Mouse (Mus musculus) adrenal gland, postnatal 14 days (tissue): ENCODE data around the gene Fam161a. TPM values are rescaled to one million over a fixed set of nuclear protein-coding genes. Genes with fewer than 3 reads are reported as not detected.
"Not testable (repeated sequence)": the region's sequence is repeated elsewhere in the genome, so short reads cannot be mapped to it uniquely, and the experiment has no call there.

Experiments
- DNase-seq: peaks from one replicate; pipeline ENCODE4 v3.0.0; 2021; ENCODE audit warnings: mixed read lengths
- total RNA-seq: library from RNA; stranded (reverse); gene quantifications from 2 replicates; pipeline ENCODE4 v1.2.3, GENCODE M21; 2021

Fam161a gene
- total RNA-seq, 1 experiment from 2014 or later = 40.7 TPM

GRCm38 (mm10) chr11:23049642-23050041 is 42.3 kb downstream of the Fam161a start:
- DNase-seq = no peak

- peak; percentile 51 for DNase-seq
Observed at GRCm38 (mm10) chr11:23052353-23052752, 45.0 kb downstream of the Fam161a start.

GRCm38 (mm10) chr11:23063153-23063552 is 55.8 kb downstream of the Fam161a start:
- peak; percentile 43 for DNase-seq

- DNase-seq = peak; percentile 23
Observed at GRCm38 (mm10) chr11:23063857-23064256, 56.5 kb downstream of the Fam161a start.

GRCm38 (mm10) chr11:23064276-23064675 is 56.9 kb downstream of the Fam161a start:
- not testable (repeated sequence) for DNase-seq

- DNase-seq = no peak
Observed at GRCm38 (mm10) chr11:23065167-23065668, 57.9 kb downstream of the Fam161a start.

- DNase-seq = peak; percentile 94
Observed at GRCm38 (mm10) chr11:23067395-23068136, 60.2 kb downstream of the Fam161a start.

- no peak for DNase-seq
Observed at GRCm38 (mm10) chr11:23068201-23068600, 60.9 kb downstream of the Fam161a start.

GRCm38 (mm10) chr11:23068986-23069385 is 61.7 kb downstream of the Fam161a start:
- DNase-seq = not testable (repeated sequence)

GRCm38 (mm10) chr11:23074841-23075240 is 67.5 kb downstream of the Fam161a start:
- DNase-seq = peak; percentile 27

- no peak for DNase-seq
Observed at GRCm38 (mm10) chr11:23078541-23078940, 71.2 kb downstream of the Fam161a start.

Other genes starting within 250 kb of the Fam161a start
- 43.9 and 46.6 TPM in 2 replicates for gene B3gnt2, start 146.6 kb upstream of the Fam161a start, total RNA-seq
- 25.6 and 28.3 TPM in 2 replicates for gene Zrsr1, start 35.5 kb upstream of the Fam161a start, total RNA-seq
- gene Gm28048, start 25.4 kb upstream of the Fam161a start, total RNA-seq = 27.5 and 33.1 TPM in 2 replicates
- gene Commd1, start 25.1 kb upstream of the Fam161a start, total RNA-seq = 102 and 105 TPM in 2 replicates
- gene Cct4, start 17.0 kb upstream of the Fam161a start, total RNA-seq = 210 and 212 TPM in 2 replicates
- gene Xpo1, start 248.5 kb downstream of the Fam161a start, total RNA-seq = 76.8 and 79.1 TPM in 2 replicates